Mouse (Mus musculus) frontal cortex, adult (tissue): Measurements from ENCODE around the gene Arrb2.
"Not testable (repeated sequence)": the region's sequence is repeated elsewhere in the genome, so short reads cannot be mapped to it uniquely, and the experiment has no call there.

Experiments used
- ATAC-seq: cut with Nextera tagmentation; 2 replicates; pipeline ENCODE4 v1.9.2; 2017; ENCODE audit warnings: mild to moderate bottlenecking, moderate library complexity, mixed read lengths; ENCODE audit not compliant: low TSS enrichment

The Arrb2 gene

DNA sequence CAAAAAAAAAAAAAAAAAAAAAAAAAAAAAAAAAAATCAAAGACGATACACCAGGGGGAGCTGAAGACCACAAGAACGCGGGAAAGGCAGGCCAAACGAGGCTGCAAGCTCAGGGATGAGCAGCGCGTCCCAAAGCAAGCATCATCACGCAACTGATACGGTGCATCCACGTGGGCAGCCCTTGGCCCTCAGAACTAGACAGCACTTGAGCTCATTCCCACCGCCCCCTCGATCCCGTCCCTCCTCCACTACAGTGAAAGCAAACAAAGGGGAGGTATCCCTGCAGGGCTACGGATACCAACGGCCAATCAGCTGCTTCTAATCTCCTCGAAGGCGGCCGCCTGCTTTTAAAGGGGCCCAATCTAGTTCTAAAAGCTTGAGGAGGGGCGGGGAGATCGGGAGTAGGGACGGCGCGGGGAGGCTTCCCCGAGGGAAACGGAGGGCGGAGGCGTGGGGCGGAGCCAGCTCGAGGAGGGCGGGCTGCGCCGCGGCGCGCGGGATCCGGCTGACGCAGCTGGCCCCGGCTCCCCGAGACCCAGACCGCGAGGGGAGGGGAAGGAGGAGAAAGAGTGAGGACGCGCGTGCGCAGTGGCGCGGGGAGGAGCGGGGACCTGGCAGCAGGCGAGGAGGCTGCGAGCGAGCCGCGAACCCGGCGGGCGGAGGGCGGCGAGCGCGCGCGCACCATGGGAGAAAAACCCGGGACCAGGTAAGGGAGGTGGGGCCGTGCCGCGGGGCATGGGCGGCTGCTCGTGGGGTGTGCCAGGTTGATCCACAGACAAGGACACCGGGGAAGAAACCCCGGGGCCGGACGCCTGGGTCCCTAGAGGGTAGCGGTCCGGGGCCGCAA lies at the start of gene Arrb2:
Gene Arrb2 (plus strand): TSS at position 588 of the 847 bp plus-strand sequence.
- ATAC-seq, result peak; percentile 93

DNA sequence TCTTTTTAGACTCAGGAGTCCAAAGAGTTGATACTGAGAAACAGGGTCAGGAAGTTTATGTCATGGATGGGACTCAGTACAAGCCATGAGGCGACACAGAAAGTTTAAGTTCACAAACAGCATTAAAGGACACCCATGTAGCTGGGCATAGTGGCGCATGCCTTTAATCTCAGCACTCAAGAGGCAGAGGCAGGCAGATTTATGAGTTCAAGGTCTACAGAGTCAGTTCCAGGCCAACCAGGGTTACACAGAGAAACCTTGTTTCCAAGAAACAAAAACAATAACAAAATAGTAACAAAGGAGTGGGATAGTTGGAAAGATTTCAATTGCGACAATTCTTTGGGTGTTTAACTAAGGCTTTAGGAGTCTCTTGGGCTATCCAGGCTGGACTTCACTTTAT lies 48.3 kb upstream of the Arrb2 start:
- ATAC-seq, result no peak

DNA sequence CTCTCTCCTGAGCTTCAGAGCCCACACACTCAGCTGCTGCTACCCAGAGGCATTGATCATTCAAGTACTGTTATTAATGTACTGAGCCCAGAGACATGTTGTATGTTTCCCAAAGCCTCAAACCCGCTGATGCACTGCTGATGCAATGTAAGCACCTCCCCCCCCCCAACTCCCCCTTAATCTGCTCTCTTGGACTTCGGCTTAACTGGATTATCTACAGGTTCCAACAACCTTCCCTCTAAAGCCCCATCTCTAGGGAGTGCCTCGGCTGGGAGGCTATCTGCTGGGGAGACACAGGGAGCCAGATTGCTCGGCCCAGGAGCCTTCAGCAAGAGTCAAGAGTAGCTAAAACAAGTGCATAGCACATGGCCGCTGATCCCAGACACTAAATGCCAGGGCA lies 45.0 kb upstream of the Arrb2 start:
- ATAC-seq, result no peak

DNA sequence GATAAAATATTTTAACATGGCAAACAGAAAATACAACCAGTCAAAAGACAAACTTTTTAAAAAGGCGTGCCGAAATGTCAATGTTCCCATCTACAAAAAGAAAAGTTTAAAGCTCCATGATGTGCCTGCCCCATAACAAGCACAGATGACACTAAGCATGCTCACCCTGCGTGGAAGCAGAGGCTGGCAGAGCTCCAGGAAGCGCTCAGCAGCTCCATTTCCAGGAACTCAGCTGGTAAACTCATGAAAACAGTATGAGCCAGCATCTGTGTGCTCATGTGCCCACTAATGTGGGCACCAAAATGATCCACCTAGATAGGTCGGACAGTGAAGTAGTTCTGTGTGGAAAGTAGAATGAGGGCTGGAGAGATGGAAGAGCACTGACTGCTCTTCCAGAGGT lies 43.0 kb upstream of the Arrb2 start:
- ATAC-seq, result no peak

DNA sequence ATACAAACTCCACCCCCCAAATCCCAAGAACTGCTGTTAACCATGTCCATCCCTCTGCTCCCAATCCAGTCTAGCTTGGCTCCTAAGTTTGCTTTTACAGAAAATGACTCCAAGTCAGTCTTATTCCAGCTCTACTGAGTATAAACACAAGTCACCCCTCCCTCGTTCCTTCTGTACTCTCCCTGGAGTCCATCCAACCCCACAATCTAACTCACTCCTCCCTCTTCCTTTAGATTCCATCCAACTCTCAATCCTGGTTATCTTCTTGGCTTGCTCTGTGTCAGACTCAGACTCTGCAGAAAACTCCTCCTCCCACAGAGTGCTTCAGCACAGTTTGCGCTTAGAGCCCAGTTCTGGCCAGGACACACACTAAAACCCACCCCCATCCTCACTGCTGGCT lies 28.8 kb upstream of the Arrb2 start:
- ATAC-seq, result peak; percentile 52; the same call in 1 of the 2 replicates

DNA sequence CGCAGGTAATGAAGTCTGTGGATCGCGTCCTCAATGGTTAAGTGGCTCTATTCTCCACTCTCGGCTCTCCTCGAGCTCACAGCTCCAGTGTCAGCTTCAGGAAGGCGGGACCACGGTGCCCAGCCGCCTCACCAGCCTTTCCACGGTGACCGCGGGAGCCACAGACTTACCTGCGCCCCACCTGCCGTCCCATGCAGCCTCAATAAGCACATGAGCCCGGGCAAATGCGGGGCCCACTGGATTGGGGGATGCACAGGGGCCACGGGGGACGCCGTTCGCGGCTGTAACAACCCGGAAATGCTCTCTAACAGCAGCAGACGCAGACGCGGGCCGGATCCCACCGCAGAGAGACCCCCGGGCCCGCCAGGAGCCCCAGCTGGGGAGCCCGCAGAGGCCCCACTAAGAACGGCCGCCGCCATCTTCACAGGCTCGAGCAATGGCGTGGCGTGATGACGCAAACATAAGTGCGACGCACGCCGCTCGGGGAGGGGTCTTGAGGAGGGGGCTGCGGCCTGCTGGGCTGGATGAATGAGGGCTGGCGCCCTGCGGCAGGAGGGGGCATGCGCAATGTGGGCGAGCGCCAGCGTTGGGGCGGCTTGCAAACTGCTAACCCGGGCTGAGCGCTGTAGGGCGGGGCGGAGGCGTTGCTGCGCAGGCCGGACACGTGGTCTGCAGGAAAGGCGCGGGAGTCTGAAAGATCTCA lies 22.7 kb upstream of the Arrb2 start, which contains the start of gene Pelp1:
Gene Pelp1 (minus strand): TSS at position 438 of the 703 bp plus-strand sequence.
- peak; percentile 69; the same call in 1 of the 2 replicates for ATAC-seq

DNA sequence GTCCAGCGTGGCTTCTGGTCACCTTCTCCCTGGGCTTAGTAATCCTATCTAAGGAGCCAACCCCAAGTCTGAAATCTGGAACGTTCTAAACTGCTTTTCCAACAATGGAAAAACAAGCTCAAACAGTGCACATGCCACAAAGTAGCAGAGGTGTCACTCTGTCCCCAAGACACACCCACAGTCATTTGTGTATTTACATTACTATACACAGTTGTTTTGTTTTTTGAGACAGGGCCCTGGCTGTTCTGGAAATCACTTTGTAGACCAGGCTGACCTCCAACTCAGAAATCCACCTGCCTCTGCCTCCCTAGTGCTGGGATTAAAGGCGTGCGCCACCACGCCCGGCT lies 22.2 kb upstream of the Arrb2 start:
- ATAC-seq, result no peak

DNA sequence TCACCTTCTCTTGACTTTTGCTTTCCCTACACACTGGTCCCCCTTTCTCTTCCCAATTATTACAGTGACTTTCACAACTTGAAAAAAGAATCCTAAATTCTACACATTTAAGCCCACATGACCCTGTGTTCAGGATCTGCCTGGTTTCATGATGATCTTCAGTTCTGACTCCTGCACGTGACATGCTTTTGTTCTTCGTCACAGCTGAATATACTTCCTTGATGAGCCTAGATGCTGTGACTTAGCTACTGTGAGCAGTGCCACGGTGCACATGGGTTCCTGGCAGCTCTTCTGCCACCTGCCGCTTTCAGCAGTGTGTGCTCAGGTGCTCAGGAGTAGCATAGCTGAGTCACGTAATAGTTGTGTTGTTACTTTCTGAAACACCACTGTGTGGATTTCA lies 19.8 kb upstream of the Arrb2 start:
- ATAC-seq, result no peak

DNA sequence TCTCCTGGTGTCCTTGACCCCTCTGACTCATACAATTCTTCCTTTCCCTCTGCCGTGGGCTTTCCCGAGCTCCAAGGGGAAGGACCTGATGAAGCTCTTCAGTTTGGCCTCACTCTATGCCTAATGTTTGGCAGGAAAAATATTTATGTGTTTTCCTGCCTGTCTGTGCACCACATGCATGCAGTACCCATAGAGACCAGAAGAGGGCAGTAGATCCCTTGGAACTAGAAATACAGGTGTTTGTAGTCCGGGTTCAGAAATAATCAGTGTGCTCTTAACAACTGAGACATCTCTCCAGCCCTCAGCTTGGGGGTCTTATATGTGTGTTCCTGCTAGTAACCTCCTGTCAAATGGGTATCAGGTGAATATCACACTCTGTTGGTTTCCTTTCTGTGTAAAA lies 18.5 kb upstream of the Arrb2 start:
- no peak for ATAC-seq

DNA sequence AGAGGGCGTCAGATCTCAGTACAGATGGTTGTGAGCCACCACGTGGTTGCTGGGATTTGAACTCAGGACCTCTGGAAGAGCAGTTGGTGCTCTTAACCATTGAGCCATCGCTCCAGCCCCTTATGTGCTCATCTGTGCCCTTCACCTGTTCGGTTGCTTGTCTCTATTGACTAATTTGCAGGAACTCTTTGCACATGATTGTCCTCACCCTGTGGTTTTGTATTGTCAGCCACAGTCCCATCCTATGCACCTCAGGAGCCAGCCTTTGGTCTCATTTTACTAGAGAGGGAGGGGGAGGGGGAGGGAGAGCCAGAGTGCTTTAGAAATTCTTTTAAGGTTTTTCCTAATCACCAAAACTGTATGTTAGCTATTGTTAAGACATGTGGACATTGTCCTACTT lies 14.2 kb upstream of the Arrb2 start:
- no peak for ATAC-seq

DNA sequence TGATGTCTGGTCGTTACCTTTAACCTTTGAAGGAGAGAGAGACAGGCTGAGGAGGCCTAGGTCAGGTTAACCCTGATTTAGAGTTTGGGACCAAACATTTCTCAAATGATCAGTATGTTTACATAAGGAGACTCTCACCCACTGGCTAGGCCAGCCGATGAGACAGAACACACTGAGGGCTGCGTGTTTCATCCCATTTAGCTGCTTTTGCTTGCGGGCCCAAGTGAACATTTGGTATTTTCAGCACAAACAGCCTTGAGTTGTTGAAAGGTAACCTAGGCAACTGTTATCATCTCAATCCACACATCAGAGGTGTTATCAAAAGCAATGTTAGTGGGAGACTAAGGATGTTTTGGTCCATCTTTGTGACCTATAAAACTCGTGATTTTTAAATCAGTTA lies 12.9 kb upstream of the Arrb2 start:
- no peak for ATAC-seq

DNA sequence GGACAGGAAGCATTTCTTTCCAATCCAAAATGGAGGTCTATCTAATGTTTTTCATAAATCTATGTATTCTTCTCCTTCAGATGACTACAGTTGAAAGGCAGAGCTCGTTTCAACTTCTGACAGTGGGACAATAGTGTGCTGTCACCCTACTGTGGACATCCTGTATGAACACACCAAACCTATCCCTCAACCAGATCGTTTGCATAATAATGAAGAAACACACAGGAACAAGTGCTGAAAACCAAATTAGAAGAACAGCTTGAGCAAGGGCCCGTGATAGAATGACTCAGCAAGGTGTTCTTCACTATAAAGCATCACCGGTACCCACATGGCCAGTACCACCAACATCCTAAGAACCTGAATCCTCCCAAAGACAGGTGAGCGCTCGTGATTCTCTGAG lies 5.8 kb upstream of the Arrb2 start:
- ATAC-seq, result not testable (repeated sequence)

DNA sequence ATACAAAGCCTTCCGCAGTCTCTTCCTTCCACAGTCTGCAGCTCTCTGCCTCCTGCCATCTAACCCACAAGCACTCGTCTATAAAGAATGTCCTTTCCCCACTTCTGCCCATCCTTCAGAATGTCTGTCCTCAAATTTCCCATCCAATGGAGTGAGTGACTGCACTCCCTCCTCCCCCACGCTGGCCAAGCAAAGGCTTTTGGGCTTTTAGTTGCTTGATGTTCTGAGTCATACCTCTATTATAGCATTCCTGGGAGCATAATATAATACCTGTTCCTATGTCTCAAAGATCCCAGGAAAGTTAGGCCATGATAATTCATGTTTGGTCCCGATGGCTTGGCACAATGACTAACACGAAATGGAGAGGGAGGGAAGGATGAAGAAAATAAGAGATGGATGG lies 861 bp upstream of the Arrb2 start:
- no peak for ATAC-seq

DNA sequence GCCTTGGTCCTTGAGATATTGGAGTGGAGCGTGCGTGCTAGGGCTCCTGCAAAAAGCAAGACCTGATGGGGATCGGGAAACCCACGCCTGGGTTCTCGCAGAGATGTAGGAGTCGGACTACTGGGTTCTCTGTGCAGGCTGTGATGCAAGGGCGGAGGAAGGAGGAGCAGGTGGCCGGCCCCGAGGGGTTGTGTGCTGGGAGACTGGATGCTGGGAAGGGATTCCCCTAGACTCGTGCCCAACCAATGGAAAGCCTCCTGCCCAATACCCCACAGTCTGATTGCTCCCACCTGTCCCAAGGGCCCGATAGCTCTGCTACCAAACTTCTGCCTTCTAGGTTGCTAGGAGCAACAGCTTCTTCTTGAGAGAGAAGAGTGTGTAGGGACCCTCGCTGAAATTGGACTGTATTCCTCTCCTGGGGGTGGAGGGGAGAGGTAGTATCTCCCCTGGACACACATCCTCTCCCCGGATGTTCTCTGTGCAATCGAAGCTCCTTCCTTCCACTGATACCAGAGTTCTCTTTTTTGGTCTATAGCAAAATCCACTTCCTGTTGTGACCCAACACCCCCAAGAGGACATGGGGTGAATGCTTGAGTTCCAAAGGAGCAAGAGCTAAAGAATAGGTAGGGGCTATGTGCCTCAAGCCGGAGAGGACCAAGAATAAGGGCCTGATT lies 597 bp downstream of the Arrb2 start:
- ATAC-seq, result peak; percentile 39

DNA sequence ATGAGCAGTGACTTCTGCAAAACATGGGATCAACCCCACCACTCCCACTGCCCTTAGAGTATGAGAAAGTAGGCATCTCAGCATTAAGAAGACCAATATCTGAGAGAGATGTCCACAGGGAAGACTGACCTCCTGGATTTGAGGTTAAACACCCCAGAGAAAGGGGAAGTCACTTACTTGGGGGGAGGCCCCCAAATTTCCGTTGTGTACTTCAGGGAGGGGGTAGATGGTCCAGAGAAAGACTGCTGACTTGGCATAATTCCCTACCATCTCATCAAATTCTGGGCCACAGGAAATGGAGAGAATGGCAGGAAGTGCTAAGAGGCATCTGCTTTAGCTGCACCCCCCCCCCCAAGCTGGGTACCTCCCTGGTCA lies 1.1 kb downstream of the Arrb2 start:
- no peak for ATAC-seq

DNA sequence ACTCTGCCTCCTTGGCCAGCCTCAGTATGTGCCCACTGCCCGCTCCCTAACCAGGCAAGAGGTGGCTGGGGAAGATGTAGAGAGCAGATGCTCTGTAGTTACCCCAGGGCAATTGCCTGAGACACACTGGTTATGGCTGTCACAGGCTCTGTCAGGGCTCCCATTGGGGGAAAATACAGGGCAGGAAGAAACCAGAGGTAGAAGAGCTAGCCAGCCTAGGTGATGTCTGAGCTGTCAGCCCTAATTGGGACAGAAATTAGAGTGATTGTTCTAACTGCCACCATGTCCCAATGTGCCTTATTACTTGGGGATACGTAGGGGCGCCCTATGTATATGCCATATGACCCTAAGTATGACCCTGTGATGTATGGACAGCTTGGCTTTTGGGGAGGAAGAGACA lies 1.5 kb downstream of the Arrb2 start:
- ATAC-seq, result no peak

DNA sequence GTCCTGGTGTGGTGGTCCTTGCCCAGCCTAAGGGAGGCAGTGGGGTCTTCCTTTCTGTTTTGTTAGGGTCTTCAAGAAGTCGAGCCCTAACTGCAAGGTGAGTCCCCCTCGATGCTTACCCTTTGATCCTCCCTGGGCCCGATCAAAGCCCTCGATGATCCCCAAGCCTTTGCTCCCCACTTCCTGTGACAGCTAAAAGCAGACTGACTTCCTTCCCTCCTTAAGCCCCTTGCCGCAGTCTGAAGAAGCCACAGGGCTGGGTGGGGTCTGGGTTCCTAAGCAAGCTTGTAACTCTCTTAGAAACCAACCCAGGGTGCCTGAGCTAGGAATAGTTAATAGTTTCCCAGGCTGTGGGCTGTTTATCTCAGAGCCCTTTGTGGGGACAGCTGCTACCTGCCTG lies 3.0 kb downstream of the Arrb2 start:
- no peak for ATAC-seq

DNA sequence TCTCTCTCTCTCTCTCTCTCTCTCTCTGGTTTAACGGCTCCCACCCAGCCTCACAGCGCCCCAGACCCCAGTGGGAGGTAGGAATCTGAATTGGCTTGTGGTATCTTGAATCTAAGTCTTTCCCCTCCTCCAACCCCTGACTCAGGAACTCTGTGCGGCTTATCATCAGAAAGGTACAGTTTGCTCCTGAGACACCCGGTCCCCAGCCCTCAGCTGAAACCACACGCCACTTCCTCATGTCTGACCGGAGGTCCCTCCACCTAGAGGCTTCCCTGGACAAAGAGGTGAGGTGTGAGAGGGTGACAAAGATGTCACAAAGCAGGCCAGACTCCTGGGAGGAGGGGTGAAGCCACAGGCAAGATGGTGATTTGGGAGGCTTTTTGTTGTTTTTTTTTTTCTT lies 5.0 kb downstream of the Arrb2 start:
- no peak for ATAC-seq

DNA sequence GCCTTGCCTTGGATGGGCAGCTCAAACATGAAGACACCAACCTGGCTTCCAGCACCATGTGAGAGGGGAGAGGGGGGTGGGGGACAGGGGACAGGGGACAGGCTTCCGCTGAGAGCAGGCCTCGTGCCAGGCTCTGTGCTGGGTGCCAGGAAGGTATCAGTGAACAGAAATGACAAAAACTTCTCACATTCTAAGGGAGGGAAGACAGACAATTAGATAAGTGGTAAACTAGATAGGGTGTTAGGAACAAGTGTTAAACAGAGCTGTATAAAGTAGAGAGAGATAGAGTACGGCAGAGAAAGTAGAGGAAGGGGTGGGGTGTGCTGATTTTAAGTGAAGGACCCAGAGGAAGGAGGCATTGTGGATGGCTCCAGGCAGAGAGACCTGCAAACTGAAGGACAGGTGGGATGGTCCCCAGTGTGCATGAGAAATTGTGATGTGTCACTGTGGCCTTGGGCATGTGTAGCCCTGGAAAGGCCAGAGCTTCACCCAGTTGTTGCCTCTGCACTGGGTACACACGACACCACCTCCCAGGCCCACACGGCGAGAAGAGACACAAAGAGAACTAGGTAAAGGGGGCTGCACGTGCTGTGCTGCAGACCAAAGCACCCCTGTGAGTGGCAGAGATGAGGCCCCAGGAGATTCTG lies 6.4 kb downstream of the Arrb2 start:
- no peak for ATAC-seq

DNA sequence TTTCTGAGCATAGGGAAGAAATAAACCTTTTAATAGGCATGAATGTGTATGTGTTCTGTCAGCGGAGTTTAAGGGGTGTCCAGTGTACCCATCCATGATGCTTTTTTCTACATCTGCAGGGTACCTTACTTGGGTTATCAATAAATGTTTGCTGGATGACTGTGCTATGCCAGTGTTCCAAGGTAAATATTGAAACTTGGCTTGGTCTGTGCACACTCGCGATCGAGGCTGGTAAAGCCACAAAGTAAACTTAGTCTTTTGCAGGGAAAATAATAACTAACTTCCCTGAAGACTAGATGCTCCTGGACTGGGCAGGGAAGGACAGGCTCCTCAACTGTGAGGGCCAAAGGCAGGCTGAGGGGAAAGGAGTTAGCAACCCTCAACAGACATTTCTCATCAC lies 8.2 kb downstream of the Arrb2 start:
- ATAC-seq, result no peak

DNA sequence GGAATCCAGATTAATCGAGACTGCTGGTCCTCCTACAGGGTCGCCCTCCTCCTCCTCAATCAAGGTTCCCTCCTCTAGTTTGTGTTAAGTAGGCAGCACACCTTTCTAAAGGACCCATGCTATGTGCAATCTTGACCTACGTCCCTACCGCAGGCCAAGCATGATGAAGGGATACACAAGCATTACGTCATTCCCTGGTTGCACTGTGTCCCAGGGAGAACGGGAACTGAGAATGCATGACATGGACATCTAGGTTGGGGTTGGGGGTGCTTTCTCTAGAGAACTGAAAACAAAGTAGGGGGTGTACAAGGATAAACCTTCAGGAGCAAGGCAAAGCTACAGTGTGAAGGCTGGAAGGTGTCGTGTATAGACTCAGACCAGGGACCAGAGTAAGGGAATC lies 9.4 kb downstream of the Arrb2 start:
- ATAC-seq, result no peak

DNA sequence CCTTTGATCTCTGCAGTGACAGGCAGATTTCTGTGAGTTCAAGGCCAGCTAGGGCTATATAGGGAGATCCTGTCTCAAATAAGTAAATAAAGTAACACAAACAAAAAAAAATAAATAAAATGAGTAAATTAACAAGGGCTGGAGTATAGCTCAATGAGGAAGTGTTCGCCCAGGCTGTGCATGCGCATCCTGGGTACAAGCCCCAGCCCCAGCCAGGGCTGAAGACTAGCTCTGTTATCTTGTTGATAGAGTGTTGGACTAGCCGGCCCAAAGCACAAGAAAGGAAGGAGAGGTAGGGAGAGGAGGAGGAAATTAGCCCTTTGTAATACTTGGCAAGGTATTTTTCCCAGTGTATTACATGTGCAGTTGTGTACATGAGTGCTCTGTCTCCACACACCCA lies 11.5 kb downstream of the Arrb2 start:
- ATAC-seq, result no peak
